Mouse (Mus musculus) olfactory bulb, adult 2 months (tissue): ENCODE results near the gene Cntnap5a.

Experiments
- CTCF ChIP-seq: fragments of 200-500 bp; IDR thresholded peaks from 2 replicates; pipeline ENCODE4 v1.5.1; 2012; ENCODE audit warnings: low read depth, mild to moderate bottlenecking, low read length, moderate library complexity; ENCODE audit not compliant: insufficient read depth
- POLR2A ChIP-seq: fragments of 200-500 bp; IDR thresholded peaks from 2 replicates; pipeline ENCODE4 v1.6.1; 2012; ENCODE audit warnings: mild to moderate bottlenecking, low read depth, low read length, moderate library complexity; ENCODE audit not compliant: insufficient read depth

DNA sequence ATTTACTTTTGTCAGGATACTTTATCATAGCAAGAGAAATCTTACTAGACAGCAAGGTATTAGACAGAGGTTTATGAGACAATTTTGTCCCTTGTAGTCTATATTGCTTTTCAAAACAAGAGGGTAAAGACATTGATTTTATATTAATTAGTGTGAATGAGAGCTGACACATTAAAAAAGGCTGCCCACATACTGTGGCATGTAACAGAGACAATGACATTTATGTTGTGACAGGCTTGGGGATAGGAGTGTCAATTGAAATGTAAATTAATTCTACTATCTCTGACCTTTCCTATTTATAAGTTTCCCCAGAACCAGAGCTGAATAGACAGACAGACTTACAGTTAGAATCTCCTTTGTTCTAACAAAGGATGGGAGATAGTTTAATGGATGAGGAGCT, 596.6 kb downstream of the Cntnap5a start:
- TF ChIP-seq CTCF (no peak), POLR2A (no peak)
